Mouse (Mus musculus): ENCODE results near the gene Pimreg. TPM values are rescaled to one million over a fixed set of nuclear protein-coding genes. Genes with fewer than 3 reads are reported as not detected.

Pimreg gene
- 43.2 and 44.2 TPM in 2 replicates for polyA plus RNA-seq (2016; fragmentation: Nextera tagmentation; extraction: Ambion mirVana)

DNA sequence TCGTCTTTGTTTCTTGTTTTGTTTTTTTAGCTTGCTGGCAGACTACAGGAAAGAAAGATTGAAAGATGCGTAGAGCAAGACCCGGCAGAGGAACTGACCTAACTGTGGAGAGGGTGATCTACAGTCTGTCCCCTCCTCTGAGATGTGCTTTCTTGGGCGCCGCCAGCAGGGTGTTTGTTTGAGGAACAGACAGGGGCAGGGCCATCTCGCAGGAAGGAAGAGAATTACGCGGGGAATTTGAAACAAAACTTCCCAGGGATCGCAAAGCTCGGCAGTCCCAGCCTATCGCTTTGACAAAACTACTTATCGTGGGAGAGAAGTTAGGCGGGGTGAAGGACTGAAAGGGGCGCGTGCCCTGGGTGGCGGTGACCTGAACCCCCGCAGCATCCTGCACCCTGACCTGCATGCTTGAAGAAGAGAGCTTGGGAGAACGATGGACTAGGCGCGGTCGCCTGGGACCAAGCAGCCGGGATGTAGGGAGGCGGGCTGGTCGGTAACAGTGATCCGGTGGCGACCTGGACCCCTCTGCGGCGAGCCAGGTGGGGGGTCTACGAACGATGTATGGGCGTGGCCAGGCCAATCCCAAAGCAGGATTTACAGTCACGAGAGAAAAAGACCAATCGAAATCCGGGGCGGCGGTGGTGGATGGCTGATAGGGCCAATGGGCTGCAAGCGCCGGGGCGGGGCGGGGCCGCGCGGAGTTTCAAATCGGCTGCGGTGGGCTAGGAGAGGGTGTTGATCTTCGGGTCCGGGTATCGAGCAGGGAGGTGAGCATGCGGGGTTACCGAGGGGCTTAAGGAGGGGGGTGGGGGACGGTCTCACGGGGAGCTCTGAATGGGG, at the start of gene Pimreg:
Gene Pimreg (plus strand): TSS at position 265 of the 840 bp plus-strand sequence.
- Histone ChIP-seq H3K27me3 (replicated peaks) (peaks cover 25% of the 10 kb centered on the region), H3K4me2 (peak within 1 kb of the TSS; percentile 85), H3K36me3 (peaks cover 17% of the 10 kb centered on the region; the same call in 1 of the 2 replicates), H3K9me3 (replicated peaks) (no peaks in the 10 kb centered on the region), H3K9ac (peak within 1 kb of the TSS; percentile 57), H3K27ac (peak within 1 kb of the TSS; percentile 74), H3K4me1 (peaks cover 36% of the 10 kb centered on the region), H3K4me3 (peak within 1 kb of the TSS; percentile 65)
- peak; percentile 78 for ATAC-seq
- WGBS (ENCODE audit: insufficient replicate concordance): 1% methylated on average over 52 of the region's 52 CpGs

DNA sequence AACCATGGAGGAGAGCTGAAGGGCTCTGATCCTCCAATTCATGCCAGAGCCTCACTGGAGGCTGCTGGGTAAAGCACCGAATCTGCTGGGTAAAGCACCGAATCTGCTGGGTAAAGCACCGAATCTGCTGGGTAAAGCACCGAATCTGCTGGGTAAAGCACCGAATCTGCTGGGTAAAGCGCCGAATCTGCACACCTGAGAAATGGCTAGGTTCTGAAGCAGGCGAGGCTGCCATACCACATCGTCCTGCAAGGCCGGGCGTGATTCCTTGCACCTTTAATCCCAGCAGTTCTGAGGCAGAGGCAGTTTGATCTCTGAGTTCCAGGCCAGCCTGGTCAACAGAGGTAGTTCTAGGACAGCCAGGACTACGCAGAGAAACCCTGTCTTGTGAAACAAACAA, 49.4 kb upstream of the Pimreg start:
- no peak for ATAC-seq
- H3K4me1 ChIP-seq: 0 out of 2 replicates have a peak, but pooled peaks cover 4% of the 10 kb centered on the region
- WGBS (ENCODE audit: insufficient replicate concordance): 77% methylated on average over 12 of the region's 12 CpGs
- no peak overlapping the region for H3K4me3 ChIP-seq
- H3K9me3 ChIP-seq (replicated peaks): no peaks in the 10 kb centered on the region
- H3K36me3 ChIP-seq: no peaks in the 10 kb centered on the region
- no peak overlapping the region for H3K9ac ChIP-seq
- 0 out of 2 replicates have a peak, but pooled peaks cover 7% of the 10 kb centered on the region for H3K27me3 ChIP-seq (replicated peaks)
- no peak overlapping the region for H3K27ac ChIP-seq
- no peak overlapping the region for H3K4me2 ChIP-seq

DNA sequence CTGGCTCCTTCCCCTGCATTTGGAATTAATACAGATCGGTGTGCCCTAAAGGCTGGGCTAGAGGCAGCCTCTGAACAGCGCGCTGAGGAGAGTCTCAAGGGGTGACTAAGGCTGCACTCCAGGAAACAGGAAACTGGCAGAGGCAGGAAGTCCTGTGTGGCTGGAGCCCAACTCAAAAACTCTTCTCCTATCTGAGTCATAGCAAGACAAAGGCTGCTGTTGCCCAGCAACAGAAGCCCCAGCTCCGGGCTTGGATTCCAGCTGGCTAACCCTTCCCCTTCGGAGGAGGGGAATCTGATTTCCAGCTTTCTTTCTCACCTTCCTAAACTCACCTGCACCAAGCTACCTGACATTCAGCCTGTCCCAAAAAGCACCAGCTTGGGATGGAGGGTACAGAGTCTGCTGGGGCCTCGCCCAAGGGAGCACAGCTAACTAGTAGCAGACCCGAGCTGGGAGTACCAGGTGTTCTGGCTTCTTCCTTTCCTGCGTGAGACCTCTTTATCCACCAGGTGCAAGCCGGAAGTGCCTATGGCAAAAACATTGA, 45.8 kb upstream of the Pimreg start:
- Histone ChIP-seq H3K27ac (no peak overlapping the region), H3K27me3 (replicated peaks) (0 out of 2 replicates have a peak, but pooled peaks cover 7% of the 10 kb centered on the region), H3K9me3 (replicated peaks) (no peaks in the 10 kb centered on the region), H3K9ac (no peak overlapping the region), H3K4me2 (peak overlapping the region; percentile 22; the same call in 1 of the 2 replicates), H3K4me3 (no peak overlapping the region), H3K4me1 (0 out of 2 replicates have a peak, but pooled peaks cover 4% of the 10 kb centered on the region), H3K36me3 (no peaks in the 10 kb centered on the region)
- ATAC-seq: peak; percentile 63
- 11% methylated on average over 9 of the region's 9 CpGs for WGBS (ENCODE audit: insufficient replicate concordance)

DNA sequence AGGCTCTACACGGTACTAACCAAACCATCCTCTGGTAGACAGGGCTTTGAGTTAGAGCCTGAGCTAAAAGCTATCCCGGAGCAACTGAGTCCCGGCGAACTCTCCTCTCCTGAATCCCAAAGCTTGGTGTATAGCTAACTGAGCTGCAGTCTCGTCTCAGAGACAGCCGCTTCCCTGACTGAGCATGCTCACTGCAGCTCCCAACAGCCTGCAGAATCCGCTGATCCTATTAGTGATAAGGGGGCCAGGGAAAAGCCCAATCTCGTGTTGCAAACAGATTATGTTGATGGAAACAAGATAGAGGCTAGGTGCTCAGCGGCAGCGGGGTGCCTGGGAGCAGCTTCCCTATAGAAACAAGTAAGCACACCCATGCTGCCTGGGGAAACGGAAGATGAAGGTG, 45.0 kb upstream of the Pimreg start:
- Histone ChIP-seq H3K4me2 (no peak overlapping the region), H3K4me3 (no peak overlapping the region), H3K36me3 (no peaks in the 10 kb centered on the region), H3K27me3 (replicated peaks) (0 out of 2 replicates have a peak, but pooled peaks cover 7% of the 10 kb centered on the region), H3K4me1 (0 out of 2 replicates have a peak, but pooled peaks cover 4% of the 10 kb centered on the region), H3K27ac (no peak overlapping the region), H3K9me3 (replicated peaks) (no peaks in the 10 kb centered on the region), H3K9ac (no peak overlapping the region)
- 15% methylated on average over 11 of the region's 11 CpGs for WGBS (ENCODE audit: insufficient replicate concordance)
- no peak for ATAC-seq

DNA sequence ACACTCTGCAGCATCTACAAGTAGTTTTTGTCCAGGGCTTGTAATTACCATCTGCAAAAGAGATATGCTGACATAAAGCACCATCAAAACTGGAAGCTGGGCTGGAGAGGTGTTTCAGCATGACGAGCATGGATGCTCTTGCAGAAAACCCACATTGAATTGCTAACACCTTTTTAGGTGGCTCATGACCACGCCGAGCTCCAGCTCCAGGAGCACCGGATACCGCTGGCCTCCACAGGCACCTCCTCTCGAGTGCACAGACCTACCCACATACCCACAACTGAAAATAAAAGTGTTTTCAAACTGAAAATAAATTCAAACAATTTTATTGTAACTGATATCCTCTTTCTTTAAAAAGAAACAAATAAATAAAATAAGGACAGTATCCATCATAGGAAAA, 41.6 kb upstream of the Pimreg start:
- no peak for ATAC-seq
- H3K4me3 ChIP-seq: no peak overlapping the region
- H3K36me3 ChIP-seq: no peaks in the 10 kb centered on the region
- no peak overlapping the region for H3K9ac ChIP-seq
- H3K4me1 ChIP-seq: 0 out of 2 replicates have a peak, but pooled peaks cover 4% of the 10 kb centered on the region
- H3K9me3 ChIP-seq (replicated peaks): no peaks in the 10 kb centered on the region
- H3K27ac ChIP-seq: no peak overlapping the region
- WGBS (ENCODE audit: insufficient replicate concordance): 69% methylated on average over 6 of the region's 6 CpGs
- H3K4me2 ChIP-seq: no peak overlapping the region
- H3K27me3 ChIP-seq (replicated peaks): 0 out of 2 replicates have a peak, but pooled peaks cover 7% of the 10 kb centered on the region

DNA sequence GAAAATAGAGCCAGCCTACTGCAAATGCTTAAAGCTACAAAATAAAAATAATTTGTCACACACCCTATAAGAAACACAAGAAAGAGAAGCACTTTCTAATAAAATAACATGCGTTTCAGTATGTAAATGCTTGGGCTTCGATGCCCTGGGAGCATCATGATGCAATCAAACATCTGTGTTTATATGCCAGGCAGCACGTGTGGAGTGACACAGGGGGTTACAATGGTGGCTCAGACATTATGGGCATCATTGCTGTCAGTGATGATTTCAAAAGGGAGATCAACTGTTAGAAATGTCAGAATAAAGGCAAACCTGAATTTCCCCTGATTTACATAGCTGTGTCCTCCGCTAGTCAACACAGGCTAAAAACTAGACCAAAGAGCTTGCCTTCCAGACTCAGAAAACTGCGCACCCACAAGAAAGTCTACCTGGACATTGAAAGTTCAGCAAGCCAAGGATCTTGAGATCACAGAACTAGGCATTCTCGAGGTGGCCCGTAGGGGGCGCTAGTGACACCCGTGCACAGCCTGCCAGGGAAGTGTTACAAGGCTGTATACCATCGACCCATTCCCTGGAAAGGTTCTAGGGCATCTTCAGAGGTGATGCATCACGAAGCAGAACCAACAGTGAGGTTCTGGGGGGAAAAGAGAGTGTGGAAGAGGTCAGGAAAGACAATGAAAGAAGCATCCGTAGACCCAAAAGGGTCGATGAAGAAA, 39.5 kb upstream of the Pimreg start:
- Histone ChIP-seq H3K9ac (no peak overlapping the region), H3K27me3 (replicated peaks) (0 out of 2 replicates have a peak, but pooled peaks cover under 1% of the 10 kb centered on the region), H3K4me2 (no peak overlapping the region), H3K9me3 (replicated peaks) (no peaks in the 10 kb centered on the region), H3K27ac (no peak overlapping the region), H3K4me1 (no peaks in the 10 kb centered on the region), H3K4me3 (no peak overlapping the region), H3K36me3 (no peaks in the 10 kb centered on the region)
- 38% methylated on average over 13 of the region's 13 CpGs for WGBS (ENCODE audit: insufficient replicate concordance)
- no peak for ATAC-seq

DNA sequence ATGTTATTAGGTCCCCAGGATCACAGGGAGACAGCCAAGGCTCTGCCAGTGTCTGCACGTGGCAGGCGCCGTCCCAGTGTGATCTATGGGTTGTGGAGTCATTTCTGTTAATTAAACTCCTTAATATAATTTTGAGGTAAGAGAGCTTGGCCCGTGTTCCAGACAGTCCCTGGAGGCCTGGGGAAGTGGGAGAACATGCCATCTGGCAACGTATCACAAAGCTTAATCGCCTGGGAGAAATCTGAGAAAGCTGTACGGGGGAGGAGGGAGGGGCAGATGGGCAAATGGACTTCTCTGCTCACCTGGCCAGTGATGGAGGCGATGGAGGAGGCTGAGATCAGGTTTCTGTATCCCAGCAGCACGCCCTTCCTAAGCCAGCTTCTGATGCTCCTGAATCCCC, 38.7 kb upstream of the Pimreg start:
- Histone ChIP-seq H3K4me3 (no peak overlapping the region), H3K9me3 (replicated peaks) (no peaks in the 10 kb centered on the region), H3K4me1 (no peaks in the 10 kb centered on the region), H3K36me3 (no peaks in the 10 kb centered on the region), H3K4me2 (no peak overlapping the region), H3K9ac (no peak overlapping the region), H3K27me3 (replicated peaks) (no peaks in the 10 kb centered on the region), H3K27ac (no peak overlapping the region)
- WGBS (ENCODE audit: insufficient replicate concordance): 58% methylated on average over 9 of the region's 9 CpGs
- ATAC-seq: no peak

DNA sequence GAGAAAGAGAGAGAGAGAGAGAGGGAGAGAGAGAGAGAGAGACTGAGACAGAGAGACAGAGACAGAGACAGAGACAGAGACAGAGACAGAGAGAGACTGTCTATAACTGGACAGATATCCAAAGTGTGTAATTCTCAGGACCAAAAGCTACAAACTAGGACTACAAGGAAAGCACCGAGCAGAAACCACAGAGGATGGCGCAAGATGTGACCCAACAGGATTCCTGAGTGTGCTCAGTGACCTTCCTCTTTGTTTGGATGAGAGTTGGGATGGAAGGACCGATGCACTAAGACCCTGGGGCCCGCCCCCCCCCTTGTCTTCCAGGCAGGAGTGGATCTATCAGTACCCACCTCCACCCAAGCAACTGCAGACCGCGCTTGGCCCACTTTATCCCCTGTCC, 36.3 kb upstream of the Pimreg start:
- Histone ChIP-seq H3K4me3 (no peak overlapping the region), H3K4me1 (no peaks in the 10 kb centered on the region), H3K27me3 (replicated peaks) (no peaks in the 10 kb centered on the region), H3K9me3 (replicated peaks) (no peaks in the 10 kb centered on the region), H3K27ac (no peak overlapping the region), H3K36me3 (no peaks in the 10 kb centered on the region), H3K4me2 (no peak overlapping the region), H3K9ac (no peak overlapping the region)
- no peak for ATAC-seq
- 63% methylated on average over 6 of the region's 6 CpGs for WGBS (ENCODE audit: insufficient replicate concordance)

DNA sequence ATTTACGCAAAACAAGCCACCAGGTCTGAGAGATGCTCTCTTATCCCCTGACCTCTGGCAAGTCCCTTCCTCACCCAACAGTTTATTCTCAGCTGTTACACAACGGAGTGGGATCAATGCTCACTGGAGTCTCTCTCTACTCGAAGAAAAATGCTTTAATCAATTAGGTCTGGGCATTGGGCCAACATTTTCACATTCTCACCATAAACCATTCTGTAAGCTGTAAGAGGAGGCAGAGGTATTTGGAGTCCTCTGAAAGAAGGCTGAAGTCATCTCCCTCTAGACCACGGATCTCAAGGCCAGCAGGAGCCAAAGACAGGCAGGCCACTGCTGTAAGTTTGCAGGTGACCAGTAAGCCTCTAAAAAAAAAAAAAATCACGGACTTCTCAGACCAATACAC, 31.5 kb upstream of the Pimreg start:
- Histone ChIP-seq H3K4me3 (no peak overlapping the region), H3K4me1 (0 out of 2 replicates have a peak, but pooled peaks cover 4% of the 10 kb centered on the region), H3K27me3 (replicated peaks) (peaks cover 4% of the 10 kb centered on the region), H3K9ac (no peak overlapping the region), H3K4me2 (no peak overlapping the region), H3K9me3 (replicated peaks) (no peaks in the 10 kb centered on the region), H3K27ac (no peak overlapping the region), H3K36me3 (no peaks in the 10 kb centered on the region)
- 34% methylated on average over 5 of the region's 5 CpGs for WGBS (ENCODE audit: insufficient replicate concordance)
- ATAC-seq: no peak

DNA sequence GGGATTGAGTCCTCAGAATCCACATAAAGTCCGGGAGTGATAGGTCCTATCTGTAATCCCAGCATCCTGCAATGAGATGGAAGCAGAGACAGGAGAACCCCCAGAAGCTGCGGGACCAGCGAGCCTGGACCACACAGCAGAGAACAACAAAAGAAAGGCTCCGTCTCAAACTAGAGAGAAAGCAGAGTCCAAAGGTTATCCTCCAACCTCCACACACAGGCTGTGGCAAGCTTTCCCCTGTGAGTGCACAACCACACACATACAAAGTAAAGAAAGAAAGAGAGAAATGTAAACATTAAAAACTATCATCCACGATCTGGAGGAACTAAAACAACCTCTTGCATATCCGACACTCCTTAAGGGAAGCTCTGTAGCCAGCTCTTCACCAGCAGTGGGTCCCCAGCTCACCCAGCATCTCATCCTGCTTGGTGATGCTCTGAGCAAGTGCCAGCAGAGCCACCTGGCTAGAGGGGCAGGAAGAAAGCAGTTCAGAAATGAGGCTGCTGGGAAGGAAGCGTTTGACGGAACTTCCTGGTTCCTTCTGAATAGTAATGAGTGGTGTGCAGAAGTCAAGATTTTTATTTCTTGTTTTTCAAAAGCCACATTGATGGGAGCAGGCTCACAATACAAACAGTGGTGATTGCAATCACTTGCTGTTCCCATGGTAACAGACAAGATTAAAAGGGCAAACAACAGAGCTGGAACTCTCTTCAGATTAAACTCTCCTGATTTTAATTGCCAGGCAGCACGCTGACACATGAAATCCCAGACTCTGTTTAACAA, 30.7 kb upstream of the Pimreg start:
- H3K27me3 ChIP-seq (replicated peaks): peaks cover 4% of the 10 kb centered on the region
- ATAC-seq: no peak
- no peaks in the 10 kb centered on the region for H3K36me3 ChIP-seq
- no peak overlapping the region for H3K4me2 ChIP-seq
- H3K4me3 ChIP-seq: no peak overlapping the region
- no peak overlapping the region for H3K9ac ChIP-seq
- H3K4me1 ChIP-seq: 0 out of 2 replicates have a peak, but pooled peaks cover 4% of the 10 kb centered on the region
- H3K27ac ChIP-seq: no peak overlapping the region
- no peaks in the 10 kb centered on the region for H3K9me3 ChIP-seq (replicated peaks)
- 37% methylated on average over 9 of the region's 9 CpGs for WGBS (ENCODE audit: insufficient replicate concordance)

DNA sequence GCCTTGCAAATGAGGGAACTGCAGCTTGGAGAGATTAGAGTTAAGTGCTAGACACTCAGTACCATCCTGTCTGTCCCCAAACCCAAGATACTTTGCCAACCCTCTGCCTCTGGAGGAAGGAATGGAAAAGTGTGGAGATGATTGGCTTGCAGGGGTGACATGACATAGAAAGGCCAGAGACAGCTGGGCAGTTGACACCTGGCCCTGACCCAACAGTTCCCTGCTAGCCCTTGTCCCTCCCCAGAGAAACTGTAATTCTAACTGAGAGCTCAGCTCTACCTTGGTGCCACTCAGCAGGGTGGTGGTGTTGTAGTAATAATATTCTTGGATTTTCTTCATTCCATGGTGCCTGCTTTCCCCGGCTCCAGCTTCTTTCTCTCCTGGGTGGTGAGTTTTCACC, 29.9 kb upstream of the Pimreg start:
- H3K36me3 ChIP-seq: no peaks in the 10 kb centered on the region
- ATAC-seq: no peak
- no peak overlapping the region for H3K27ac ChIP-seq
- no peak overlapping the region for H3K4me2 ChIP-seq
- H3K4me1 ChIP-seq: 0 out of 2 replicates have a peak, but pooled peaks cover 4% of the 10 kb centered on the region
- H3K27me3 ChIP-seq (replicated peaks): peaks cover 4% of the 10 kb centered on the region
- 64% methylated on average over 1 of the region's 1 CpGs for WGBS (ENCODE audit: insufficient replicate concordance)
- H3K4me3 ChIP-seq: no peak overlapping the region
- H3K9me3 ChIP-seq (replicated peaks): no peaks in the 10 kb centered on the region
- no peak overlapping the region for H3K9ac ChIP-seq
